Mouse (Mus musculus) kidney, postnatal 4 days (tissue): Measurements from ENCODE around the gene 1700024P04Rik.

Experiments
- DNase-seq, 2 experiments: peaks; one replicate each; pipeline ENCODE4 v3.0.0; 2021; ENCODE audit warnings: mixed read lengths in 2 of 2

1700024P04Rik gene

GRCm38 (mm10) chr13:98963612-98964011 is 20.8 kb downstream of the 1700024P04Rik start:
- DNase-seq: no peak

- no peak for DNase-seq
Measured at GRCm38 (mm10) chr13:98958177-98958576, 26.2 kb downstream of the 1700024P04Rik start.

- DNase-seq: no peak
Measured at GRCm38 (mm10) chr13:98956209-98956608, 28.2 kb downstream of the 1700024P04Rik start.

GRCm38 (mm10) chr13:98955676-98956075 is 28.7 kb downstream of the 1700024P04Rik start:
- DNase-seq: peak; percentile 24 to 59

GRCm38 (mm10) chr13:98955226-98955625 is 29.1 kb downstream of the 1700024P04Rik start:
- DNase-seq: no peak

- peak in 1 of 2 experiments; percentile 44 for DNase-seq
Measured at GRCm38 (mm10) chr13:98953830-98954229, 30.5 kb downstream of the 1700024P04Rik start.

GRCm38 (mm10) chr13:98951951-98952350 is 32.4 kb downstream of the 1700024P04Rik start:
- peak in 1 of 2 experiments; percentile 26 for DNase-seq

- no peak for DNase-seq
Measured at GRCm38 (mm10) chr13:98948146-98948545, 36.2 kb downstream of the 1700024P04Rik start.

GRCm38 (mm10) chr13:98946434-98946833 is 37.9 kb downstream of the 1700024P04Rik start:
- no peak for DNase-seq

GRCm38 (mm10) chr13:98945908-98946307 is 38.5 kb downstream of the 1700024P04Rik start:
- DNase-seq: peak in 1 of 2 experiments; percentile 7

- peak in 1 of 2 experiments; percentile 25 for DNase-seq
Measured at GRCm38 (mm10) chr13:98945381-98945780, 39.0 kb downstream of the 1700024P04Rik start.

GRCm38 (mm10) chr13:98944620-98945081 is 39.7 kb downstream of the 1700024P04Rik start:
- DNase-seq: peak in 1 of 2 experiments; percentile 26

GRCm38 (mm10) chr13:98942360-98942759 is 42.0 kb downstream of the 1700024P04Rik start:
- DNase-seq: peak; percentile 13 to 31

GRCm38 (mm10) chr13:98941829-98942343 is 42.5 kb downstream of the 1700024P04Rik start:
- DNase-seq: peak; percentile 12 to 46

GRCm38 (mm10) chr13:98937108-98937507 is 47.3 kb downstream of the 1700024P04Rik start:
- no peak for DNase-seq
